Mouse (Mus musculus): ENCODE measurements around the gene Cdh13.

- TF ChIP-seq CTCF (IDR thresholded peaks at IDR 0.05; ENCODE audit: insufficient read depth, low read length) (no peak), POLR2A (IDR thresholded peaks at IDR 0.05; ENCODE audit: borderline replicate concordance, extremely low read depth, low read depth, low read length) (no peak)
These were observed 156.3 kb downstream of the Cdh13 start for GRCm38 (mm10) chr8:118439857-118440256.
